Mouse (Mus musculus) spleen, postnatal 10 days (tissue): ENCODE data around the gene Kif21b.

Experiments used
- DNase-seq, 2 experiments: peaks; one replicate each; pipeline ENCODE4 v3.0.0; 2021 to 2022; ENCODE audit warnings: low spot score in 2 of 2

The Kif21b gene

DNA sequence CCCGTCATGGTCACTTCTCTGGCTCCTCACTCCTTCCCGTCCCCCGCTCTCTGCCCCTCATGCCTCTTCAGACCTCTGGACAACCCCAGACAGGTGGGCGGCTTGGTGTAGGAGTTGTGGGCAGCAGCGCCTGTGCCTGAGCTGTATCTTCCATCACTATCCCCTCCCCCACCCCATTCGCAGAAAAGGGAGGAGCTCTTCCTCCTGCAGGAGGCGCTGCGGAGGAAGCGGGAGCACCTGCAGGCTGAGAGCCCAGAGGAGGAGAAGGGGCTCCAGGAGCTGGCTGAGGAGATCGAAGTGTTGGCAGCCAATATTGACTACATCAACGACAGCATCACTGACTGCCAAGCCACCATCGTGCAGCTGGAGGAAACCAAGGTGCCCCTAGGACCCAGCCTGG is 28.6 kb downstream of the Kif21b start:
- no peak for DNase-seq

DNA sequence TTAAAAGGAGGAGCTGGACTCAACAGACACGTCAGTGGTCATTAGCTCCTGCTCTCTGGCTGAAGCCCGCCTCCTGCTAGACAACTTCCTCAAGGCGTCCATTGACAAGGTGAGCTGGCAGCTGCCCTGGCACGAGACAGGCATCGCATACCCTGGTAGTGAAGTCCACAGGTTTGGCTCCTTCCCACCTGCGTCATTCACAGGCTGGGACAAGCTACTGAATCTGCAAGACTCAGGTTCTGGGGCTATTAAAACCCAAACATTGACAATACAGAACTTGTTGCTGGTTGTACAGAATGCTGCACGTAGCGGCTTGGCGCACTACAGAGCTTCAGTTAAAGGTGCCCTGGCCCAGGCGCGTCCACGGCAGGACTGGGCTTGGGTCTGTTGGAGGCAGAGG is 29.1 kb downstream of the Kif21b start:
- DNase-seq = no peak

DNA sequence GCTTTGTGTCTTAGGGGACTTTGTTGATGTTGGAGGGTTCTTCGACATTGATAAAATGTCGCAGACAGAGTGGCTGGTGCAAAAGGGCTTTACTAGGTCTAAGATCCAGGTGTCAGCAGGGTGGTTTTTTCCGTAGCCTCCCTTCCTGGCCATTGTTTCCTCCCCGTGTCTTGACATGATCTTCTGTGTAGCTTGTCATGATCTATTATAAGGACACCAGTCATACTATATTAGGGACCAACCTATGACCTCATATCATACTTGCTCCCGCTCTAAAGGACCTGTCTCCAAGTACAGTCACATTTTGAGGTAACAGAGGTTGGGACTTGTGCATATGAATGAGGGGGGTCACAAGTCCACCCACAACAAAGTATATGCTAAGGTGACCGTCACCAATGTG is 29.7 kb downstream of the Kif21b start:
- no peak for DNase-seq

DNA sequence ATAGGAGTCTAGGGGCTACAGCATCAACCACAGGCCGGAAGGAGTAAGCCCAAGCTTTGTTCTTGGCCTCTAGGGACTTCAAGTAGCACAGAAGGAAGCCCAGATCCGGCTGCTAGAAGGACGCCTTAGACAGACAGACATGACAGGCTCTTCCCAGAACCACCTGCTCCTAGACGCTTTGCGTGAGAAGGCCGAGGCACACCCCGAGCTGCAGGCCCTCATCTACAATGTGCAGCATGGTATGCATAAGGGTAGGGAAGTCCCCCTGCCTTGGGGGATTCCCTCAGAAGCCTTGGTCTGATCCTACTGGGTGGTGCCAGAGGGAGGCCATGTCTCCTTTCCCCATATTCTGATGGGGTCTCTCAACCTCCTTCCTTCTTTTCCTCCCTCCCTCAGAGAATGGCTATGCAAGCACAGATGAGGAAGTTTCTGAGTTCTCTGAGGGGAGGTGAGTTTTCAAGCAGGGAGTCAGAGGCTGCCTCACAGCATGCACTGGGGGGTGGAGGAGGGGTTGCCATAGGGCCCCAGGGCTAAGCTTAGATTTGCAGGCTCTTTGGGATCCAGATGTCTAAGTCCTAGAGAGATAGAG is 30.2 kb downstream of the Kif21b start:
- DNase-seq = no peak

DNA sequence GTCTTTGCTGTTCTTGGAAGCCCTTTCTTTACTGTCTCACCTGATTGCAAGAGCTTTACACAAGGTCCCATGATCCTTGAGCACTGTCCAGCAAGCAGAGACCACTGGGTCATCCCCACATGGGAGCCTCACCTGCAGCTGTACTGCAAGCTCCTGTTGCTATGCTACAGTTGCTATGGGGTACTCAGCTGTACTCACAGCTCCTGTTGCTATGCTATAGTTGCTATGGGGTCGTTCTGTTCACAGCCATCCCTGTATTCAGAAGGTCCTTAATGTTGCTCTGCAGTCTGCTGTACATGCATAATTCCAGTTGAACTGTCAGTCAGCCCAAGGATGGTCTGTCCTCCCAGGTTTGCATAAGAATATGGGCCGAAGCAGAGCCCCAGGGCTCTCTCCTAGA is 34.2 kb downstream of the Kif21b start:
- DNase-seq = no peak

DNA sequence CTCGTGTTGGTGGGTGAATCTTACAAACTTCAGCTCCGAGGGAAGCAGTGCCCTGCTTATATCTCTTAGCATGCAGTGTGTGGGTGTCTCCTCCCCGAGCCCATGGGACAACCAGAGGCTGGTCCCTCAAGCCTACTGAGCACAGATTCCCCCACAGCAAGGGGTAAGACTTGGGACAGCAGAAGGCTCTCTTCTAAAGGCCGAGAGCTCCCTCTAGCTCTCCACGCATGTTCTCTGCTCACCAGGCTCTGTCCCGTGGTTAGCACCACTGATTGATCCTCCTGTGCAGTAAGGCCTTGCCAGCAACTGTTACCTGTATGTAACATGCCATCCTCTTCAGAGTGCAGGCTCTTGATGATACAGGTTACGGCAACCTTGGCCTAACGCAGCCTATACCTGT is 36.5 kb downstream of the Kif21b start:
- DNase-seq = no peak

DNA sequence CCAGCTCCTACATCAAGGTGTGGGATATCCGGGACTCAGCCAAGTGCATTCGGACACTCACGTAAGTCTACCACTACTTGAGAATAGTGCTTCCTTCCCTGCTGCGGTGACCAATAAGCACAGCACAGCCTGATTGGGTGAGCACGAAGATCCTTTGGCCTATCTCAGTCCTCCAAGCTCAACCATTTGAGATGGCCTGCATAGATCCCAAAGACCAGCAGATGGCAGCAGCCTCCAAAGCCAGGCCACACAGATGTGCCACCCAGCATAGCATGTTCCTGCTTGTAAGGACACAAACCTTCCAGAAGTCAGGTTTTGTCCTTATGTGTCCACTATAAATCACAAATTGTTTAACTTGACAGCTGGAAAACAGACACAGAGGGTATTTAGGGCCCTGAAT is 38.9 kb downstream of the Kif21b start:
- peak in 1 of 2 experiments; percentile 72 for DNase-seq

DNA sequence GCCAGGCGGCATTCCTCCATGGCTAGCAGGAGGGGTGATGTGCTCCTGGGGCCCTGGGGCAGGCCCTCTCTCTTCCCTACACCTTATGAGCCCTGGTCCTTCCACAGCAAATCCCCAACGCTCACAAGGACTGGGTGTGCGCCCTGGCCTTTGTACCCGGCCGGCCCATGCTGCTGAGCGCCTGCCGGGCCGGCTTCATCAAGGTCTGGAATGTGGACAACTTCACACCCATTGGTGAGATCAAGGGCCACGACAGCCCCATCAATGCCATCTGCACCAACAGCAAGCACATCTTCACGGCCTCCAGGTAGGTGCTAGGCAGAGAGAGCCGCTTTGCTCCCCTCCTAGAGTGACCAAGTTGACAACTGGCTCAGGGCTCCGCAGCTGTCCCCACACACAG is 41.5 kb downstream of the Kif21b start:
- DNase-seq = no peak

DNA sequence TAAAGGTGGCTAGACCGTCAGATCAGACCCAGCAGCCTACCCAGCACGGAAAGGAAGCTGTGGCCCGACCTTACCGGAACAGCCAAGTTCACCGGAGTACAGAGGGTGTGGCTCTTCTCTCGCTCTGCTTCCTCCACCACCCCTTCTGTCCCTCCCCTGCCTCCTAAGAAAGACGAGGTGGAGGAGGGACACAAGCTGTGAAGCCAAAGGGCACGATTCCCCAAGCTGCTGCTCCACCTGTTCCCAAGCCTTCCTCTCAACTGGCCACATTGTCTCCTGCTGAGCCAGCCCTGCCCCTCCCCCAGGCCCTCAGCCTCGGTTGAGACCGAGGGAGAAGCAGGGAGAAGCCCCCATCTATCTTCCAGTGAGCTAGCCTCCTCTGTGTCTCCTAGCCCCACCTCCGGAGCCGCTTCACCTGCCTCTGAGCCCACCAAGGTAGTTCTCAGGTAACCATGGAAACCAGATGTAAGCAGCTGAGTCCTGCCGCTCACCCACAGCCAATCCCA is 43.0 kb downstream of the Kif21b start:
- DNase-seq = peak in 1 of 2 experiments; percentile 46

DNA sequence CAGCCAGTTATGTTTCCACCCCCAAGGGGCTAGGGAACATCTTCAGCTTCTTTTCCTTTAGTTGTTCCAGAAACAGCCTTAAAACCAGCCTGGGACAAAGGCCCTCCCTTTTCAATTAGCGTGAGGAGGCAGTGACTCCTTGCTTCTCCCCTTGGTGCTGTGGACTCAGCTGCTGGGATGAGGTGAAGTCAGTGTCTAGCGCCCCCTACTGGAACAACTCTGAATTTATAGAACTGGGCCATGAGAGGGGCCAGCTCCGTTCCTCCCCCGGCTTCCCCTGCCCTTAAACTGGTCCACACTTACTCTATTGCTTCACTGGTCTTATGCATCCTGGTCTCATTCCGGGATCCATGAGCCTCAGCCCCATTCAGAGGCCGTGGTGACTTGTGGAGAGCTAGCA is 44.0 kb downstream of the Kif21b start:
- DNase-seq = peak; percentile 49 to 68

DNA sequence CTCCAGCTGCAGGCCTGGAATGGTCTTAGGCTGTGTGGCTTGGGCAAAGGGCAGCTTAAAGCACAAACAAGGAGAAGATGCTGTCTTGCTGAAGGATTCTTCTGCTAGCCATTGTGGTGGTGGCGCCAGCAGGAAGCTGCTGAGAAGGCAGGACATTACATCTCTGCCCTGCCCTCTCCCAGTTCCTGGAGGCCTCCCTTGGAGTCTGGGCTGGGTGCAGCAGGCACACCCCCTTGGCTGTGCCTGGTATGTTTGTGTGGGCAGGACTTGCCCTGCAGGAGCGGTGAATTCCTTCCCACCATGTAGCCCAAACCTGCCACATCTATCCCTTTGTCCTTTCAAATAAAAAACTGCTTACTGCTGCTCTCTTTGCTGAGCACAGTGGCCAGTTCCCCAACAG is 45.9 kb downstream of the Kif21b start:
- no peak for DNase-seq

DNA sequence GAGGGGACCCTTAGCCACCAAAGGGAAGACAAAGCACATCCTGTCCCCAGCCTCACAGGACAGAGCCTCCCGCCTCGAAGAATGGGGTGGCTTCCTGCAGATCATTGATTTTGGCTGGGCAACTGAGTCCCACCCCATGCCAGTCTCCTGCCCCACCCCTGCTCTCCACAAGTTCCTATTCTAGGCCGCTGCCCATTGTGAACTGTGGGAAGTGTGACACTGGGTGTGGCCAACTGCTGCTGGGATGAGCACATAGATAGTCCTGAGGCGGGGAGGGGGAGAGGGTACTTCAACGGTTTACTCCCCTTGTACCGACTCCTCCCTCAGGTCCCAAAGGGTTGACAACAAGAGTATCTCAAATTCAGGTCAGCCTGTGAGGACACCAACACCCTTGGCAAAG is 47.6 kb downstream of the Kif21b start:
- DNase-seq = no peak

DNA sequence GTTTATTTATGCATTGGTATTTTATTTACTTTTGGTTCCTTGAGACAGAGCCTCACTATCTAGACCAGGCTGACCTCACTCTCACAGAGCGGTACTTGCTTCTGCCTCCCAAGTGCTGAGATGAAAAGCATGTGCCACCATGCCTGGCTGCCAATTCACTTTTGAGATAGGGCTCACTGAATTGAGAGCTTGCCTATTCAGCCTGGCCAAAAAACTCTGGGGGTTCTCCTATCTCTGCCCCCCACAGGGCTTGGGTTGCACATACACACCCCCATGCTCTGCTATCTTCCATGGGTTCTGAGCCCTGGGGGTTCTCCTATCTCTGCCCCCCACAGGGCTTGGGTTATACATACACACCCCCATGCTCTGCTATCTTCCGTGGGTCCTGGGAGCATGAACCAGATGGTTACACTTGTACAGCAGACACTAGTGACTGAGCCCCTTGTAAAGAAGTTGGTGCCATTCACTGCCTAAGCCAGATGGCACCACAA is 48.4 kb downstream of the Kif21b start:
- no peak for DNase-seq

DNA sequence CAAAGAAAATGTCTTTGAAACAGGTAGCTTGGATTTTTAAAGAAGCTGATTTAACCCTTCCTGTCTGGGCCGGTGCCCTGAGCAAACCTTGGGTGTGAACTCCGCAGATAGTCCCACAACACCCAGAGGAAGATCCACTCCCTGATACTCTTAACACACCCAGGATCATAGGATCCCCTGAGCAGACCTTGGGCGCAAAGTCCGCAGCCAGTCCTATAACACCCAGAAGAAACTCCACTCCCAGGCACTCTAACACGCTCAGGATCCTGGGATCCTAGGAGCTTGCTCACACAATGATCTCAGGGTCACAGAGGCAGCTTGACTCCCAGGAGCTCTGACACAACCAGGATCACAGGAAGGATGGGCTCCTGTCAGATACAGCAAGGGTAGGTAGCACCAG is 58.8 kb downstream of the Kif21b start:
- no peak for DNase-seq

DNA sequence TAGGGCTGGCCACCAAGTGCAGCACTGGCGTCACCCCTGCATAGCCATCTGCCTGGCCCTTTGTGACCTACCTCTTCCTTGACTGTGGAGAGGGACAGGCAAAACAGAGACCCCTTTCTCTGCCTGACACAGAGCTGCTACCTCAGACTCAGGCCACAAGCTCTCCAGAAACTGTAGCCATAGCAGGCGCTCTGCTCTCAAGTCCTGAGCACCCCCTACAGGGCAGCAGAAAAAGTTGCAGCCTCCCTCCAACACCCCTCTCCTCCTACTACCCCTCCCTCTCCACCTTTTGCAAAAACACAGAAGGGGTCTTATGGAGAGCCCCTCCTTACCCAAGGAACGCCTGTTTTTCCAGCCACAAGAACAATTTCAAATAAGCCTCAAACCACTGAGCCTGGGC is 81.6 kb downstream of the Kif21b start, which contains the start of gene Mroh3:
Gene Mroh3 (minus strand): TSS at position 26 of the 400 bp plus-strand sequence.
- peak in 1 of 2 experiments; percentile 39 for DNase-seq

DNA sequence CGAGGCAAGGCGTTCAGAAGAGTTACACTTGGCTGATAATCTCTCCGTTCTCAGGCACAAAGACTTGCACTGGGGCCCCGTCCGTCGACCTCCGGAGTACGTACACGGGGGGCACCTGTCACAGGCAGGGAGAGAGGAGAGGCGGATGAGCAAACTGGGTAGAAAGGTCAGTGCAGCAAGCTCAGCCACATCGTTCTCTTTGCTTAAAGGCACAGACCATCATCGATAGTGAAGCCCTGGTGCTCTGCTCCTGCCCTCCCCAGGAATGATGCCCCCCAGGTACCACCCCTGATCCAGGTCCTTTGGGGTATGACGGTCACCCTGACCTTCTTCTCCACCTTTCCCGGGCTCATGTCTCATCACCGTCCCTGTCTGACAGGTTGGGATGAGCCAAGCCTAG is 83.1 kb downstream of the Kif21b start:
- DNase-seq = no peak

DNA sequence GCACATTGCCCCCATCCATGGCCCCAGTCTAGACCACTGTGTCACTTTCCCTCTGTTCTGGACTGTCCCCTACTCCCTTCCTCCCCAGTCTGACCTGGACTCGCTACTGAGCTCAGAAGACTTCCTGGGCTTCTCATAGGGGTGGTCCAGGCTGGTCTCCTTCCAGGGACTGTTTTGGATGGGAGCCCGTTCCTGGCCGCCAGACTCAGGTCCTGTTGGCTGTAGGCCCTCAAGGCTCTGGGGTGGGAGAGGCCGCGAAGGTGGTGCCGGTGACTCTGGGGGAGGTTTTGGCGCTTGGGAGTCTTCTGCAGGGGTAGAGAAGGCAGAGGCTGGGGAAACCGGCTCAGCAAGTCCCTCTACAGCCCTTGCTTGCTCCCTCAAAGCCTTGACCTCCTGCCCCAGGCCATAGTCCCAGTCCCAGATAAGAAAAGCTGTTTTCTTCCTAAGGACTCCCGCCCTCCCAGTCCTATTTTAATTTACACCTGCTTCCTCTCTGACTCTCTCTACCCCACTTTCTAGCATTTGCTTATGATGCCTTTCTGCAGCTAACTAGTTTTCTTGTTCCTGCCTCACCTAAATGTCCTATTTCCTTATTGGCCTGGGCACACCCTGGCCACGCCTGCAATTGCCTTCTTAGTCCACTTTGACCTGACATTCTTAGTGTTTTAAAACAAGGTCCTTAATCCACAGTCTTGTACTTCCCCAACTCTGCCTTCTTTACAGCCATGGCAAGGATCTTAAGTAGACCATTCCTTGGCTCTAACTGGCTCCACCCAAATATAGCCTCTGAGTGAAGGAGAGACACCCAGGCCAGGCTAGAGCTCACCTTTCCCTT is 89.1 kb downstream of the Kif21b start:
- DNase-seq = no peak

DNA sequence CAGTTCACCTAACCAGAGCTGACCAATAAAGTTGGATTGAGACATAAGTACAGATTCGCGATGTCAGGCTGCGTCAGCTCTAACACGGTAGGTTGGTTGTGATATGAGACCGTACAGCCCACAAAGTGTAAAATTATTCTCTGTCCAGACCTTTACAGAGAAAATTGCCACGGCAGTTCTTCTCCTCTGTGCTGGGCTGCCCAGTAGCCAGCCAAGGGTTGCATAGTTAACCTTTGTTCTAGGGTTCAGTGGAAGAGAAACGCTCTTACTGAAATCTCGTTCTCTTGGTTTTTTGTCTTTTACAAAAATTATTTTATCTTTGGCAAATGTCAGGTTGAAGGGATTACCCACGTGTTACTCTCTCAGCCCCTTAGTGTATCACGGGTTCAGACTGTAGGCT is 91.2 kb downstream of the Kif21b start:
- DNase-seq = no peak

DNA sequence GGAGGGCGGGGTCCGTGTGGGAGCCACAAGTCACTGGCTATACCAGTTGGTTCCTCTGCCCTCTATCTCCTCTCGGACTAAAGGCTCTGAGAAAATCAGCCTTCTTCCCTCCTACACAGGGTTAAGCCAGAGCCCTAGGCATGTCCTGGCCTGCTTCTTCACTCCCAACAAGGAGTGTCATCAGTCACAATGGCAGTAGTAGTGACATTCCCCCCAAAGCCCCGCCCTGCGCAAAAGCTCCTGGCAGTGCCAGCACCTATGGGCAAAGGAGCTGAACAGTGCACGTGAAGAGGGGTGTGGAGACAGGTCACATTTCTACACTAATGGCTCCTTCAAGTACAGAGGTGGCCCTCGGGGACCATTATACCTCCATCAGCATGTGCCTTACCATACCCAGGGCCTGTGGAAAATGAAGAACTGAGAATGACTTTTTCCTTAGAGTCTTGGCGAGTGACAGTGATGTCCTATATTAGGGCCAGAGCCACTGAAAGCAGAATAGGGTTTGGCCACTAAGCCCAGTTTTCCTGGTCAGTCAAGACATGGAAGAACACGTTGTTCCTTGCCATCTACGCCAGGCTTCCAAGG is 92.7 kb downstream of the Kif21b start:
- DNase-seq = no peak

DNA sequence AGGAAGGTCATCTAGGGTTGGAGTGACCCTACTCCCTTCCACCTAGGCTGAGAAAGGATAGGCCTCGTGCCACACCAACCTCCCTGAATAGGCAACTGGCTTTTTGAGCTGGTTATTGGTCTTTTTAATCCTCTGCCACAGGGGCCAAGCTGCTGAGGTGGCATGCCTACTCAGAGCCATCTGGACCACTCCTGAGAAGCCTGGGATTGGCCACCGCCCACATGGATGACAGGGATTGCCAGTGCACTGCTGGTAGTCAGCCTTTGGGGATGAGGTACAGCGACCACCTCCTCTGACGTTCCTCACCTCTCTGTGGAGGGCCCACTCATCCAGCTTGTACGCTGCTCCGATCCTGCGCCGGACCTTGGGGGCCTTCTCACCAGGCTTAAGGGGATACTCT is 94.7 kb downstream of the Kif21b start:
- no peak for DNase-seq

DNA sequence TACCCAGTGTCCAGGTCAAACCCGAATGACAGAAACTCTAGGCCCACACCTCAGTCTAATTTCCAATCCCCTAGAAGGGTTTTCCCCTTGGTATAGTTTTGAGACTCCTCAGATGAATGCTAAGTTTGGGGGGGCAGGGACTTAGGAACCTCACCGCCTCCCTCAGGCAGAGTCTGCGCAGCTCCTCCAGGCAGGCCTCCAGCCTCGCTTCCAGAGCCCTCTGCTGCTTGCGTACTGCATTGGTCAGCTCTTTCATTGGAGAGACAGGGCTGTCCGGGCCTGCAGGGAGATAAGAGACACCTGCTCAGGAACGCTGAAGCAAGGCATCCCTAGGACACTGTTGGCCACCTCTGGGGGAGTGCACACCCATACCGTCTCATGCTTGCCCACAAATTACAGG is 95.4 kb downstream of the Kif21b start:
- no peak for DNase-seq
